Mouse (Mus musculus): ENCODE measurements at regions not wholly inside any gene's neighbourhood (a gene's known extent, or its start where the extent isn't known, plus 50 kb on each side); places are given as distances from the start of the nearest gene placed in this dataset.

DNA sequence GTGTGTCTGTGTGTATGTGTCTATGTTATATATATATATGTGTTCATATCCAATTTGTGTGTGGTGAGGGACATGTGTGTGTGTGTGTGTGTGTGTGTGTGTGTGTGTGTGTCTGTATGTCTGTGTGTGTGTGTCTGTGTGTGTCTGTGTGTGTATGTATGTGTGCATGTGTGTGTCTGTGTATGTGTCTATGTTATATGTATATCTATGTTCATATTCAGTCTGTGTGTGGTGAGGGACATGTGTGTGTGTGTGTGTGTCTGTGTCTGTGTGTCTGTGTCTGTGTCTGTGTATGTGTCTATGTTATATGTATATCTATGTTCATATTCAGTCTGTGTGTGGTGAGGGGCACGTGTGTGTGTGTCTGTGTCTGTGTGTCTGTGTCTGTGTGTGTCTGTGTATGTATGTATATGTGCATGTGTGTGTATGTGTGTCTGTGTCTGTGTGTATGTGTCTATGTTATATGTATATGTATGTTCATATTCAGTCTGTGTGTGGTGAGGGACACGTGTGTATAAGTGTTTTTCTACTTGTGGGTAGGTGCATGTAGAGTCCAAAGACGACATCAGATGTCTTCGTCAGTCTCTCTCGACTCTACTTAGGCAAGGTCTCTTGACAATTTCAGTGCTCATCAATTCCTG lies 370.5 kb upstream of the Slc7a11 start:
- Histone ChIP-seq H3K4me3 (ENCODE audit: insufficient read depth in 1 of 2, low read depth in 2 of 2, low read length in 2 of 2) (no peak overlapping the region), H3K36me3 (replicated peaks; ENCODE audit: control insufficient read depth, insufficient read depth, low read depth) (no peaks in the 10 kb centered on the region), H3K27me3 (ENCODE audit: control insufficient read depth, insufficient read depth, low read length) (no peaks in the 10 kb centered on the region), H3K4me1 (replicated peaks; ENCODE audit: control insufficient read depth in 2 of 2, insufficient read depth in 2 of 2, low read length in 1 of 2) (no peaks in the 10 kb centered on the region), H3K9ac (replicated peaks) (no peak overlapping the region), H3K4me2 (ENCODE audit: low read depth) (no peak overlapping the region), H3K9me3 (ENCODE audit: control insufficient read depth, low read length) (no peaks in the 10 kb centered on the region), H3K27ac (no peak overlapping the region)
- ATAC-seq (ENCODE audit: insufficient read depth) (no peak), DNase-seq (ENCODE audit: low read depth in 3 of 3, low spot score in 3 of 3) (no peak)
- WGBS (ENCODE audit: insufficient replicate concordance): 55% methylated on average over 5 of the region's 5 CpGs
- TF ChIP-seq CTCF (IDR thresholded peaks at IDR 0.05; ENCODE audit: low read depth): no peak
- TF ChIP-seq EP300 (IDR thresholded peaks at IDR 0.05; ENCODE audit: low read depth): no peak

DNA sequence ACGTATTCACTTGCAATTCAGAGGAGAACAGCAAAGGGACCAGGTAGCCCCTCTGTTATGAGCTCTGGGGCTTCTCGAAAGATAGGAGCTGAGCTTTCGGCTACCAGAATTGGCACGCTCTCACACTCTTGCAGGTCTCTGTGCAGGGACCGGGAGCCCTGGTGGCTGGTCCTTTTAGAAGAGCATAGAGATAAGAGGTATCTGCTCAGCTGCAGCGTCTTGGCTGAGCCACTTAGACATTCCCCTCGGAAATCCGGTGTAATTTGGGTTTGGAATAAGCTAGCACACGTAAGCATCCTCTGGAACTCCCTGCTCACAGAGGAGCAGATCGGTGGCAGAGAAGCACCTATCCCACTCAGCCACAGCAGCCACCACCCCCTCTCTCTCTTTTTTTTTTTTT lies 372.3 kb upstream of the Slc7a11 start:
- no peak overlapping the region for H3K4me3 ChIP-seq (ENCODE audit: insufficient read depth in 1 of 2, low read depth in 2 of 2, low read length in 2 of 2)
- no peaks in the 10 kb centered on the region for H3K36me3 ChIP-seq (replicated peaks; ENCODE audit: control insufficient read depth, insufficient read depth, low read depth)
- TF ChIP-seq EP300 (IDR thresholded peaks at IDR 0.05; ENCODE audit: low read depth) (no peak), CTCF (IDR thresholded peaks at IDR 0.05; ENCODE audit: low read depth) (no peak)
- H3K9me3 ChIP-seq (ENCODE audit: control insufficient read depth, low read length): no peaks in the 10 kb centered on the region
- H3K27ac ChIP-seq: no peak overlapping the region
- no peaks in the 10 kb centered on the region for H3K27me3 ChIP-seq (ENCODE audit: control insufficient read depth, insufficient read depth, low read length)
- WGBS (ENCODE audit: insufficient replicate concordance): 58% methylated on average over 10 of the region's 10 CpGs
- ATAC-seq (ENCODE audit: insufficient read depth): no peak
- H3K4me1 ChIP-seq (replicated peaks; ENCODE audit: control insufficient read depth in 2 of 2, insufficient read depth in 2 of 2, low read length in 1 of 2): no peaks in the 10 kb centered on the region
- no peak overlapping the region for H3K4me2 ChIP-seq (ENCODE audit: low read depth)
- no peak overlapping the region for H3K9ac ChIP-seq (replicated peaks)
- DNase-seq (ENCODE audit: low read depth in 3 of 3, low spot score in 3 of 3): no peak

DNA sequence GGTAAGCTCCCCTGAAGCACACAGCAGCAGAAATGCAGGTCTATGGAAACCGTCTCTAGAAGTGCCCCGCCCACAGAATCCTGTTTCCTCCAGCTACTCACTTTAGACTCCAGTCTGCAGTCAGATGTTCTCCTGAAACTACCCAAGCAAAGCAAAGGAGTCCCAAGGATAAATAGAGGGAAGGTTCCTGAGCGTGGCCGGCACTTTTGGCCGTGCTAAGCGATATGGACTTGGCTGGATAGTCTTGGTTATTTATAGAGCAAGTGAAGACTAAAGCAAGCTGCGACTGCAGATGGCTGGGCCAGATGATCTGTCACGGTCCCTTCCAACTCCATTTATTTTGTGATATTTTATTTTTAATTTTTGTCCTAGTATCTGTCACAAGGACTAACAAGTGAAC lies 373.1 kb upstream of the Slc7a11 start:
- ATAC-seq (ENCODE audit: insufficient read depth) (no peak), DNase-seq (ENCODE audit: low read depth in 3 of 3, low spot score in 3 of 3) (no peak)
- Histone ChIP-seq H3K27me3 (ENCODE audit: control insufficient read depth, insufficient read depth, low read length) (no peaks in the 10 kb centered on the region), H3K36me3 (replicated peaks; ENCODE audit: control insufficient read depth, insufficient read depth, low read depth) (no peaks in the 10 kb centered on the region), H3K4me3 (ENCODE audit: insufficient read depth in 1 of 2, low read depth in 2 of 2, low read length in 2 of 2) (no peak overlapping the region), H3K9me3 (ENCODE audit: control insufficient read depth, low read length) (no peaks in the 10 kb centered on the region), H3K27ac (no peak overlapping the region), H3K9ac (replicated peaks) (no peak overlapping the region), H3K4me1 (replicated peaks; ENCODE audit: control insufficient read depth in 2 of 2, insufficient read depth in 2 of 2, low read length in 1 of 2) (no peaks in the 10 kb centered on the region), H3K4me2 (ENCODE audit: low read depth) (no peak overlapping the region)
- TF ChIP-seq EP300 (IDR thresholded peaks at IDR 0.05; ENCODE audit: low read depth): no peak
- WGBS (ENCODE audit: insufficient replicate concordance): 70% methylated on average over 8 of the region's 8 CpGs

DNA sequence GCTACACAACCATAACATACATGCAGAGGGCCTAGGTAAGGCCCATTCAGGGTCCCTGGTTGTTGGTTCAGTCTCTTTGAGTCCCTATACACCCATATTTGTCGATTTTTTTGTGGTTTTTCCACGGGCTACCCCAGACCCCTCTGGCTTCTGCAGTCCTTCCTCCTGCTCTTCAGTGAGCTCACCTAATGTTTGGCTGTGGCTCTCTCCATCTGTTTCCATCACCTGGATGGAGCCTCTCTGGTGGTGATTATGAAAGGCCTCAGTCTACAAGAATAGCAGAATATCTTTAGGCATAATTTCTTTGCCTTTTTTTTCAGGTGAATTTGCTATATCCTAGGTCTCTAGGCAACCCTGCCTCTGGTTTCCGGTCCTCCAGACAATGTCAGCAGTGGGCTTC lies 373.9 kb upstream of the Slc7a11 start:
- ATAC-seq (ENCODE audit: insufficient read depth) (no peak), DNase-seq (ENCODE audit: low read depth in 3 of 3, low spot score in 3 of 3) (no peak)
- no peak overlapping the region for H3K4me2 ChIP-seq (ENCODE audit: low read depth)
- H3K9ac ChIP-seq (replicated peaks): no peak overlapping the region
- no peaks in the 10 kb centered on the region for H3K27me3 ChIP-seq (ENCODE audit: control insufficient read depth, insufficient read depth, low read length)
- H3K9me3 ChIP-seq (ENCODE audit: control insufficient read depth, low read length): no peaks in the 10 kb centered on the region
- no peaks in the 10 kb centered on the region for H3K4me1 ChIP-seq (replicated peaks; ENCODE audit: control insufficient read depth in 2 of 2, insufficient read depth in 2 of 2, low read length in 1 of 2)
- no peak overlapping the region for H3K4me3 ChIP-seq (ENCODE audit: insufficient read depth in 1 of 2, low read depth in 2 of 2, low read length in 2 of 2)
- H3K36me3 ChIP-seq (replicated peaks; ENCODE audit: control insufficient read depth, insufficient read depth, low read depth): no peaks in the 10 kb centered on the region
- WGBS (ENCODE audit: insufficient replicate concordance): 38% methylated on average over 3 of the region's 3 CpGs
- TF ChIP-seq EP300 (IDR thresholded peaks at IDR 0.05; ENCODE audit: low read depth) (no peak), CTCF (IDR thresholded peaks at IDR 0.05; ENCODE audit: low read depth) (no peak)
- H3K27ac ChIP-seq: no peak overlapping the region

DNA sequence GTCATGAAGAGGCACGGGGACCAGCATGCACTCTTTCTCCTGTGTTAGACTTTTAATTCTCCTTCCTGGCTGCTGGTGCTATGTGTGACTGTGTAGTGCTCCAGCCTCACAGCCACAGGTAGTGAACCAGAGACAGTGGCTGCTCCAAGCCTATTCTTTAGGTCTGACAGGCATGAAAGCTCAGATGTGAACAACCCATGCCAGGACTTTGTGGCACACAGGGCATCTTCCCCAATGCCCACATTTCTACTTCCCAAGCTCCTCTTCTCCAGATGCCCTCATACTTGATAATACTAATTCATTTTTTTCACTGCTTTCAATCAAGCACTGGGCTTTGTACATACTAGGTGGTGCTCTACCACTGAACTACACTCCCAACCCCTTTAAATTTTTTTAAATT lies 377.4 kb upstream of the Slc7a11 start:
- DNase-seq (ENCODE audit: low read depth in 3 of 3, low spot score in 3 of 3) (no peak), ATAC-seq (ENCODE audit: insufficient read depth) (no peak)
- H3K4me2 ChIP-seq (ENCODE audit: low read depth): no peak overlapping the region
- 50% methylated on average over 1 of the region's 1 CpGs for WGBS (ENCODE audit: insufficient replicate concordance)
- no peaks in the 10 kb centered on the region for H3K27me3 ChIP-seq (ENCODE audit: control insufficient read depth, insufficient read depth, low read length)
- H3K4me3 ChIP-seq (ENCODE audit: insufficient read depth in 1 of 2, low read depth in 2 of 2, low read length in 2 of 2): no peak overlapping the region
- H3K9me3 ChIP-seq (ENCODE audit: control insufficient read depth, low read length): no peaks in the 10 kb centered on the region
- no peaks in the 10 kb centered on the region for H3K36me3 ChIP-seq (replicated peaks; ENCODE audit: control insufficient read depth, insufficient read depth, low read depth)
- H3K4me1 ChIP-seq (replicated peaks; ENCODE audit: control insufficient read depth in 2 of 2, insufficient read depth in 2 of 2, low read length in 1 of 2): no peaks in the 10 kb centered on the region
- H3K9ac ChIP-seq (replicated peaks): no peak overlapping the region
- TF ChIP-seq CTCF (IDR thresholded peaks at IDR 0.05; ENCODE audit: low read depth) (no peak), EP300 (IDR thresholded peaks at IDR 0.05; ENCODE audit: low read depth) (no peak)
- no peak overlapping the region for H3K27ac ChIP-seq

All from liver, embryonic 14.5 days (tissue).